Mouse (Mus musculus): ENCODE data around the gene Tubb5. TPM values are rescaled to one million over a fixed set of nuclear protein-coding genes. Genes with fewer than 3 reads are reported as not detected.

Gene Tubb5
- total RNA-seq, 2 experiments from 2014 or later: 771 to 797 TPM

Small RNA genes within 50 kb of the gene (microRNA-seq; reads per million reads assigned to microRNA genes)
- gene Gm28033: 0.67 to 2.1 reads per million in 2 experiments

Other genes with a start within 250 kb of the Tubb5 start
- gene Sfta2, start 236.8 kb downstream of the Tubb5 start, total RNA-seq (2021): not detected
- not detected for gene Gm9573, start 211.7 kb downstream of the Tubb5 start, total RNA-seq (2021)
- gene Mucl3, start 194.6 kb downstream of the Tubb5 start, total RNA-seq (2021): not detected
- gene Vars2, start 170.7 kb downstream of the Tubb5 start, total RNA-seq (2021): 10 to 100 TPM; 31.1 to 40.8 TPM
- 10 to 100 TPM; 23.0 to 26.2 TPM for gene Gtf2h4, start 164.6 kb downstream of the Tubb5 start, total RNA-seq (2021)
- gene Ddr1, start 133.7 kb downstream of the Tubb5 start, total RNA-seq (2021): 10 to 100 TPM; 46.1 to 52.8 TPM
- 1 to 10 TPM; 5.4 to 5.7 TPM for gene Ier3, start 16.6 kb downstream of the Tubb5 start, total RNA-seq (2021)
- gene Flot1, start 15.1 kb downstream of the Tubb5 start, total RNA-seq (2021): 100 to 1,000 TPM; 153 to 168 TPM
- gene Mdc1, start 3.2 kb upstream of the Tubb5 start, total RNA-seq (2021): 10 to 100 TPM; 10.7 to 14.6 TPM
- 1 to 10 TPM; 5.1 TPM for gene Nrm, start 23.0 kb upstream of the Tubb5 start, total RNA-seq (2021)
- gene Ppp1r18, start 27.3 kb upstream of the Tubb5 start, total RNA-seq (2021): 10 to 100 TPM; 12.8 to 14.1 TPM
- gene Dhx16, start 41.5 kb upstream of the Tubb5 start, total RNA-seq (2021): 10 to 100 TPM; 30.1 to 32.1 TPM
- 10 to 100 TPM; 65.2 to 66.9 TPM for gene 2310061I04Rik, start 59.1 kb upstream of the Tubb5 start, total RNA-seq (2021)
- gene Atat1, start 71.8 kb upstream of the Tubb5 start, total RNA-seq (2021): 10 to 100 TPM; 64.6 to 69.9 TPM
- gene Mrps18b, start 78.1 kb upstream of the Tubb5 start, total RNA-seq (2021): 10 to 100 TPM; 40.0 to 41.7 TPM
- 10 to 100 TPM; 62.1 to 68.3 TPM for gene Ppp1r10, start 78.1 kb upstream of the Tubb5 start, total RNA-seq (2021)
- 10 to 100 TPM; 77.1 to 77.8 TPM for gene Abcf1, start 131.5 kb upstream of the Tubb5 start, total RNA-seq (2021)
- 100 to 1,000 TPM; 146 to 148 TPM for gene Gnl1, start 141.5 kb upstream of the Tubb5 start, total RNA-seq (2021)
- gene Prr3, start 141.9 kb upstream of the Tubb5 start, total RNA-seq (2021): 10 to 100 TPM; 57.4 to 57.6 TPM
- gene H2-T24, start 182.3 kb upstream of the Tubb5 start, total RNA-seq (2021): 1 to 10 TPM; 1.0 to 1.1 TPM
- 1 to 10 TPM; 3.8 to 4.6 TPM for gene H2-T23, start 194.5 kb upstream of the Tubb5 start, total RNA-seq (2021)
- gene H2-T22, start 204.4 kb upstream of the Tubb5 start, total RNA-seq (2021): 1 to 10 TPM; 4.3 to 6.7 TPM
- gene Gm6034, start 204.7 kb upstream of the Tubb5 start, total RNA-seq (2021): not detected
- under 1 TPM; 0.55 to 0.57 TPM for gene Gm11127, start 220.1 kb upstream of the Tubb5 start, total RNA-seq (2021)

Data from left cerebral cortex, postnatal 14 days (tissue).